Mouse (Mus musculus) cerebellum, postnatal 25 days (tissue): Measurements from ENCODE around the gene Fuom.

Experiments
- DNase-seq, 2 experiments: peaks; one replicate each; pipeline ENCODE4 v3.0.0; 2021; ENCODE audit warnings: mixed read lengths in 2 of 2

Gene Fuom

DNA sequence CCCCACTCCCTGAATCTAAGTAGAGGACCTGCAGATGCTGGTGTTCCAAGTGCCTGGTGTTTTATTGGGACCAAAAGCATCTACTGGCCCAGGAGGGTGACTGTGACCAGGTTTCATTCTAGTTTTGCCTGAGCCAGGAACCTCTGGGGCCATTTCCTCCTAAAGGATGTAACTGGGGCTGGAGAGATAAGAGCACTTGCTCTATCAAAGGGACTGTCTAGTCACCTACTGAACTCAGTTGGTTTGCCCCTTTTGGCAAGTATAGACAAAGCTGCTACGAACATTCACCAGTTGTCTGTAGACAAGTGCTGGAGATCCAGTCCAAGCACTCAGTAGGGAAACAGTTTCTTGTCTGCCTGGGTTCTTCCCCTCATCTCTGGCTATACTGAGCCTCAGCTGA is 3.8 kb downstream of the Fuom start:
- no peak for DNase-seq

DNA sequence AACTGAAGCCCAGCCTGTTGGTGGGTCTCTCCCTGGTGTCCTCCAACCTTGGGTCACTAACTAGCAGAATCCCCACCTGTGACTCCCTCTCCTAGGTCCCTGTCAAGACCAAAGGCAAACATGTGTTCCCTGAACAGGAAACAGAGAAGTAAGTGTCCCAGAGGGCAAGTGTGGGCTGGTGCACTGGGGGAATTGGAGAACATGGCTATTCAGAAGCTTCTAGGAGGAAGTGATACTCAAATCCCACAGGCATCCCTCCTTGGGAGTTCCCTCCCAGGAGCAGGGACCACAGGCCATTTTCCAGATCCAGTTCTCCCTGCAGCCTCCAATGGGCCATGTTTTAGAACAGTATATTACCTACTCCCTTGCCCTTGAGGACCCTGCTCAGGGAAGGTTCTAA is 6.2 kb downstream of the Fuom start:
- DNase-seq: no peak

DNA sequence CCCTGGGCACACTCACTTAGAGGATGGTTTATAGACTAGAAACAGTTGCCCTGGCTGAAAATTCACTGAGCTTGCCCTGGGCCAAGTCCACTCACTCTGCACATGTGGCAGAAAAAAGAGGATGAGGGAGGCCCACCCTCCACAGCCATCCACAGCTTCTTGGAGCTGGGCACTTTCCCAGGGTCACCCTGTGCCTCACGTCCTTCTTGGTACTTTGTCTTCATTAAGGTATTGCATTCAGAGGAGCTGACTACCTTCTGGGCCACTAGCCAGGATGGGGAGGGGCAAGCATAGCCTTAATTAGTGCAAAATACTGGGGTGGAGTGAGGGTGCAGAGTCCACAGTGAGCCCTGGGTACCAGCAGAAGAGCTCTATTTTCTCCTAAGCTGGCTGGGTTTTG is 6.7 kb downstream of the Fuom start:
- DNase-seq: no peak

- DNase-seq: no peak
Measured at GRCm38 (mm10) chr7:140094954-140095353, 7.3 kb downstream of the Fuom start.

GRCm38 (mm10) chr7:140092924-140093528 is 9.2 kb downstream of the Fuom start, which contains the start of gene Prap1:
Gene Prap1, plus strand, starts transcription at chr7:140093395.
- no peak for DNase-seq

DNA sequence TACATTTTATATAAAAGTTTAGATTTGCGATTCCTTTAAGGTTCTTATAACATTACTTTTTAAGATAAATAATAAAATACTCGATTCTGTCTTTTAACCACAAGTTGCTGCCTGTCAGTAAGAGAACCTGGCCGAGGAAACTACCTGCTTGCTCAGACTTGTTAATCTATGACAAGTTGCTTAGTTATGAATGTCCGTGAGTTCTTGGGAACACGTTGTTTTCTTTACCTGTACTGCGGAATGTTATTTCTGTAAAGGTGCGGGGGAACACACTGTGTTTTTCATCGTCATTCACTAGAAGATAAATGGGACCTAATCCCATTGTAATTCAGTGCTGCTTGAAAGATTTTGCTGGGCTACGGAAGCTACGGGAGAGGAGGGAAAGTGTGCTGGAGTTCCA is 11.6 kb downstream of the Fuom start:
- DNase-seq: no peak

- peak; percentile 78 to 87 for DNase-seq
Measured at GRCm38 (mm10) chr7:140082242-140082678, 20.0 kb downstream of the Fuom start, which contains the start of gene Caly. Gene Caly, minus strand, starts transcription at chr7:140082548.

- DNase-seq: peak; percentile 58 to 67
Measured at GRCm38 (mm10) chr7:140081408-140082241, 20.6 kb downstream of the Fuom start.

- peak; percentile 89 to 94 for DNase-seq
Measured at GRCm38 (mm10) chr7:140080503-140081156, 21.6 kb downstream of the Fuom start.

GRCm38 (mm10) chr7:140078711-140079110 is 23.5 kb downstream of the Fuom start:
- peak; percentile 83 to 89 for DNase-seq

- DNase-seq: no peak
Measured at GRCm38 (mm10) chr7:140077698-140078097, 24.5 kb downstream of the Fuom start.

DNA sequence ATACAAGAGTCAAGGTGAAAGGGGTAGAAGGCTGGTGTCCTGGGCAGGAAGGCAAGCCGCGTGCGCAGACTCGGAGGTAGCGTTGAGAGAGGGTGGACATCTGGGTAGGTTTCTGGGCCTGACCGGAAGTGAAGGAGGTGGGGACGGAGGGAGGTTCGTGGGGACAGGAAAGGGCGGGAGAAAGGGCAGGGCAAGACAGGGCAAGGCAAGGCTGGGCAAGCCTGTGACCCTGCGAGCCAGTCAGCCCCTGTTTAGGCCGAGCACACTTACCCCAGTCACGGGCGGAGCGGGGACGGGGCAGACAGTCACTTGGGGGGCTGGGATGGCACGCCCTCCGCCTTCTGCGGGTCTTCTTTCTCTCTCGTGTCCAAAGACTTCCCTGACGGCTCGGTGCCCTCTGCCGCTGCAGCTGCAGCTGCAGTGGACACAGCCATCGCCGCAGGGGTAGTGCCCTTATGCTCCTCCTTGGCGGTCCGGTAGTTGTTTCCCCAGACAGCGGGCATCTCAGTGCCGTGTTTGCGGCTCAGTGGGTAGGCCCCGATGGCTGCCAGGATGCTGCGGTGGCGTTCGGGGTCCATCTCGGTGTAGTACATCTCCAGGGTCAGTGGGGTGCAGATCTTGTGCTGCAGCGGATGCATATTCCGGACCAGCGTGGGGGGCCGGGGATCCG is 32.1 kb downstream of the Fuom start:
- DNase-seq: no peak

DNA sequence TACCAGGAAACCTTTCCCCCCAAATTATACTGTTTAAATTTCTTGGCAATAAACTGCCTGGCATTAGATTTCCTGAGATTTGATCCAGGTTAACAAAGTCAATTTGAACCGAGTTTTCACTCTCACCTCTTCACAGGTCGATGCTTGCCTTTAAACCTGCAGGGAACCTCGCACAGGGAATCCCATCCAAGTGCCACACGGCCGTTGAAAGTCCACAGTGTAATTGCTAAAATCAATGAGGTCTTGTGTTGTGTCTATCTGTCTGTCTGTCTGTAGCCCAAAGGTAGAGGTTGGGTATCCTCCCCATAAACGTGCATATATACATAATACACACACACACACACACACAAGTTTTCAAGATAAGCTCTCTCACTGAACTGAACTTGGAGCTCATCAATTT is 34.8 kb downstream of the Fuom start:
- no peak for DNase-seq

GRCm38 (mm10) chr7:140063092-140063491 is 39.1 kb downstream of the Fuom start:
- peak; percentile 68 to 84 for DNase-seq

- peak in 1 of 2 experiments; percentile 57 for DNase-seq
Measured at GRCm38 (mm10) chr7:140062307-140062706, 39.9 kb downstream of the Fuom start.

DNA sequence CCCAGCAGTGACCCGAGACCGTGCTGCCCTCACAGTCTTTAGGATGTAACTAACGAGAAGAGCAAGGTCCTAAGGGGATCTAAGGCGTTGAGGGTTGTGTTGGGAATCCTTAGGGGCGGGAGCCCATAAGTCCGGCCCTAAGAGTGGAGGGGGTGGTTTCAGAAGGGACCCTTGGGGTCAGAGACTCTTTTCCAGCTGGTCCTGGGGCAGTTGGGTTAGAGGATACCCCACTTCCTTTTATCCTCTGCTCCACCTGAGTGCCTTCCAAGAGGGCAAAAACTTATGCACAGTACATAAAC is 40.5 kb downstream of the Fuom start:
- no peak for DNase-seq

- DNase-seq: peak in 1 of 2 experiments; percentile 54
Measured at GRCm38 (mm10) chr7:140060936-140061831, 41.1 kb downstream of the Fuom start.

GRCm38 (mm10) chr7:140059601-140060000 is 42.6 kb downstream of the Fuom start:
- DNase-seq: no peak

GRCm38 (mm10) chr7:140058528-140058927 is 43.7 kb downstream of the Fuom start:
- no peak for DNase-seq

DNA sequence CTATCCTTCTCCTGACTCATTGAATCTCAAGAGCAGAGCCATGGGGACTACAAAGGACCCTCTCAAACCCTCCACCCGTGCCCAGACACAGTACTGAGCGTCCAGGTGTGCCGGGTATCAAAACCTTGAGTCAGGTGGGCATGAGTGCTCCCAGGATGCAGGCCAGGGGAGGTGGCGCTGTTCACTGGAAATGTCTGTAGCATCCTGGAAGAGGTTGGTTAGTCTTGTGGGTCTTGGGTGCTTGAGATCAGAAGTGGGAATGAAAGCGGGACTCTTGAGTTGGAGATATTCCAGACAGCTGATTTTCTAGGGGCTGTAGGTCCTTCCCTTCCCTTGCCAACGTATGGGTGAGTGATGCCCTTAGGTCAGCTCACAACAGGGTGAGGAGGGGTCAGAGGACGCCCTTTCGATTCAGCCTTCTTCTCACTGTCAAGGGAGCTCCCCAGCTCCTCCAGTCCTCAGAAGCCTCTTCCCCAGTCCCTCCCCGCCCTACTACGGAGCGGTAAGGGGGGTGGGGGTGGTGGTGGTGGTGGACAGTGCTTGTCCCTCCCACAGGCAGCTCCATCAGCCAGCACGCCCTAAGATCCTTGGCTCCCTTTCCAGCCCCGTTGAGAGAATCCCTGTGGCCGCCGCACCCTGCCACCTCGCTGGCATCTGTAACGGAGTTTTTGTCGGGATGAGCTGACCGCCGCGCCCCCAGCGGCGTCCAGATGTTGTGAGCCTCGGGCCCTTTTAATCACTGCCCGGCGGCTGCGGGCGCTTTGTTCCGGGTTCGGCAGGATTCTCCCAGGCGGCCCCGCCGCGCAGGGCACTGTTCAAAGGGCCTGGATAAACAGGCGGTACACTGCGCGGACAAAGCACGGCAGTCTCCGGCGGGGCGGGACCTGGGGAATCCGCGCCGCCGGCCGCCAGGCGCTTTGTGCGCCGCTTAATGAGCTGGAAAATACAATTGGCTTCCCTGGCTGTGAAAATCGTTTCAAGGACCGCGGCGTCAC is 44.5 kb downstream of the Fuom start:
- DNase-seq: peak in 1 of 2 experiments; percentile 37

DNA sequence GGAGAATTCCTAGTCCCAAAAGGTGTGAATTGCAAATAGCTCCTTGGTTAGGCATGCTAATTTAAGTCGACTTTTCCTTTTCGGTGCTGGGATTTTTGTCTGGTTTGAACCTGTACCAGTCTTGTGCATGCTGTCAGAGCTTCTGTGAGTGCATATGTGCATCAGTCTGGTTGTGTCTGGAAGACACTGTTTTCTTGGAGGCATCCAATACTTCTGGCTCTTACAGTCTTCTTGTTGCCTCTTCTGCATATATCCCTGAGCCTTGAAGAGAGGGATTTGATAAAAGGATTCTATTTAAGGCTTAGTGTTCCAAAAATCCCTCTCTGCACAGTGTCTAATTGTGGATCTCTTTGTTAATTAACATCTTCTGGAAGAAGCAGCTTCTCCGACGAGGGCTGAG is 48.1 kb downstream of the Fuom start:
- no peak for DNase-seq
